Mouse (Mus musculus) embryonic facial prominence, embryonic 10.5 days (tissue): Measurements from ENCODE around the gene Mfsd14a. TPM values are rescaled to one million over a fixed set of nuclear protein-coding genes. Genes with fewer than 3 reads are reported as not detected.
A peak's percentile ranks its signal among the peaks of the same experiment; 100 is the strongest.

Experiments
- DNase-seq: peaks from one replicate; pipeline ENCODE4 v3.0.0-alpha.2; 2017; ENCODE audit warnings: low spot score
- H3K27ac ChIP-seq: fragments of 300-500 bp; sonication (generic); replicated peaks from 2 replicates; pipeline ENCODE4 v1.5.1; 2016; ENCODE audit warnings: mild to moderate bottlenecking
- H3K27me3 ChIP-seq: fragments of 300-500 bp; sonication (generic); replicated peaks from 2 replicates; pipeline ENCODE4 v1.6.1; 2016; ENCODE audit warnings: low read depth, mild to moderate bottlenecking; ENCODE audit not compliant: poor library complexity, severe bottlenecking
- H3K36me3 ChIP-seq: fragments of 300-500 bp; sonication (generic); replicated peaks from 2 replicates; pipeline ENCODE4 v1.6.1; 2016; ENCODE audit warnings: mild to moderate bottlenecking, moderate library complexity
- H3K4me1 ChIP-seq: fragments of 300-500 bp; sonication (generic); 2 replicates; pipeline ENCODE4 v1.6.1; 2016
- H3K4me3 ChIP-seq: fragments of 300-500 bp; sonication (generic); 2 replicates; pipeline ENCODE4 v1.5.1; 2016; ENCODE audit warnings: mild to moderate bottlenecking, moderate library complexity
- H3K9me3 ChIP-seq: fragments of 300-500 bp; sonication (generic); 2 replicates; pipeline ENCODE4 v1.6.1; 2016; ENCODE audit warnings: mild to moderate bottlenecking
- WGBS: fragments of 180-500 bp; shearing (Covaris S2); methylation state at CpG from one replicate; pipeline ENCODE4 v1.1.7; 2016; 5-methylcytosine and 5-hydroxymethylcytosine counted together
- polyA plus RNA-seq: library from polyadenylated mRNA; unstranded; fragments of >200 nt; fragmentation: Nextera tagmentation; extraction: Ambion mirVana; gene quantifications from 2 replicates; pipeline ENCODE4 v1.2.1, GENCODE M21; 2016

Mfsd14a gene
- polyA plus RNA-seq, 1 experiment from 2014 or later, result 80.7 TPM

DNA sequence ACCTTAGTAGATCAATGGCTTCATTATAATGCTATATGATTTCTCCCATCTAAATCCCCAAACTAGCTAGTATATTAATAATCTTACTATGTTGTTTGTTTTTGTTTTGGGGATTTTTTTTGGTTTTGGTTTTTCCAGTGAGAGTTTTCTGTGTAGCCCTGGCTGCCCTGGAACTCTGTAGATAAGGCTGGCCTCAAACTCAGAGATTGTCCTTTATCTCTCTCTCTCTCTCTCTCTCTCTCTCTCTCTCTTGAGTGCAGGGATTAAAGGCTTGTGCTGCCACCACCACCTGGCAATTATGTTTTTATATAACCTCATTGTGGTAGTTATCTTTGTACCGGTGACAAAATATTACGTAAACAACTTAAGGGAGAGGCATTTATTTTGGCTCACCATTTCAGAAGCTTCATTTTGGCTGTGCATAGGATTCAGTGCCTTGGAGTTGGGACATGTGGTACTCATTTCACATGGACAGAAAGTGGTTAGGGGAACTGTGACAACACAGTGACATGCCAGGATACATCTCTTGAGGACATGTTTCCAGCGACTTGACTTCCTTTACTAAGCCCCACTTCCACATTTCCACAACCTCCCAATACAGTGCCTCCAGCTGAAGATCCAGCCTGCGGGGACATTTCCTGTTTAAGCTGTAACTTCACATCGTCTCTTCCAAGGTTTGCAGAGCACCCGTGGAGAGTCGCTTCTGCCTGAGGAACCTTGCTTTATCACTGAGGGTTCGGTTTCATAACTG is 47.0 kb downstream of the Mfsd14a start:
- H3K36me3 ChIP-seq, result peaks cover 76% of the 10 kb centered on the region
- WGBS, result 90% methylated on average over 8 of the region's 8 CpGs

DNA sequence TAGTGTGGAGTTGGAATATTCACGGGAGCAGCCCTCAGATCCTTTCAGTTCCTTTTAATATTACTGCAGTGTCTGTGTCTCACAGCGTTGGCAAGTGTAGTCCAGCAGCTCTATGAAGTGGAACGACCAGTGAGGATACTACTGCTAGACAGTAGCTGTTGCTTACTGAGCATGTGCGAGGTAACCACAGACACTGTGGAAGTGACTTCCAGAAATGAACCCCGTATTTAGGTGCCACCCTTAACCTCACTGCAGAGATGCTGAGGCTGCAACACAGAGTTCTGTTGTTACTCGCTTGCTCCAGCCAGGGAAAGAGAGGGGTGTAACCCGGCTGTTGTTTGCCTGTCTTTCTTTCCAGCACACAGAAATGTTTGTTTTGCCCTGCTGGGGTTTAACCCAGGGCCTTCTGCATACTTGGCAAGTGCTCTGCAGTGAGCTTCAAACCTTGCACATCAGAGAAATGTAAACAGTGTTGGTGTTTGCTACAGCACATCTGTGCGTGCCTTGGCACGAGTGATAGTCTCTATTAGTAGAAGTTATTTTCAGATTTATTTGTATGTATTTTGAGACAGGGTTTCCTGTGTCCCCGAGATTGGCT is 48.1 kb downstream of the Mfsd14a start, which contains the start of gene Trmt13:
Trmt13 (minus strand) TSS at position 293 of the 598 bp plus-strand sequence.
- Histone ChIP-seq H3K4me3 (no peak within 1 kb of the TSS), H3K36me3 (peaks cover 76% of the 10 kb centered on the region), H3K27ac (no peak within 1 kb of the TSS), H3K9me3 (no peaks in the 10 kb centered on the region), H3K4me1 (no peaks in the 10 kb centered on the region), H3K27me3 (no peaks in the 10 kb centered on the region)
- WGBS, result 87% methylated on average over 10 of the region's 10 CpGs
- DNase-seq, result no peak

More for the DNA sequence above, 47.0 kb downstream of the Mfsd14a start:
- H3K4me1 ChIP-seq, result no peaks in the 10 kb centered on the region
- no peaks in the 10 kb centered on the region for H3K9me3 ChIP-seq
- no peaks in the 10 kb centered on the region for H3K27me3 ChIP-seq
- DNase-seq, result no peak
- no peak overlapping the region for H3K4me3 ChIP-seq
- H3K27ac ChIP-seq, result no peak overlapping the region

DNA sequence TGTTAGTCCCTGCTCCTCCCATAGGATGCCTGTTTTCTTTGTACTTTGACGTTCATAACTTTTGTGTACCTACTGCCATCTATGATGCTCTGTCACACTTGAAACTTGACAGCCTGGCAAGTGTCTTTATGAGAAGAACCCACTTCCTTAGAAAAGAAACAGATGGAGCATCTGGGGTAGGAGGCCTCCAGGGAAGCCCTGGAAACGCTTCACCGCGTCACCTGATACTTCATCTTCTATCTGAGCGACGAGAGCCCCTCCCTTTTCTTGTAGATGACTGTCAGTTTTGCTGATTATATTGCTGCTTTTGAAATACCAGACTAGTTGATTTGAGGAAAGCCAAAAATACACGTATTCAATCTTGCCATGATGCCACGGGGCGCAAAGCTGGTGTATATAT is 57.9 kb downstream of the Mfsd14a start:
- no peaks in the 10 kb centered on the region for H3K4me1 ChIP-seq
- DNase-seq, result no peak
- H3K9me3 ChIP-seq, result no peaks in the 10 kb centered on the region
- H3K27me3 ChIP-seq, result no peaks in the 10 kb centered on the region
- no peak overlapping the region for H3K4me3 ChIP-seq
- peaks cover 45% of the 10 kb centered on the region for H3K36me3 ChIP-seq
- WGBS, result 83% methylated on average over 9 of the region's 9 CpGs
- H3K27ac ChIP-seq, result no peak overlapping the region

DNA sequence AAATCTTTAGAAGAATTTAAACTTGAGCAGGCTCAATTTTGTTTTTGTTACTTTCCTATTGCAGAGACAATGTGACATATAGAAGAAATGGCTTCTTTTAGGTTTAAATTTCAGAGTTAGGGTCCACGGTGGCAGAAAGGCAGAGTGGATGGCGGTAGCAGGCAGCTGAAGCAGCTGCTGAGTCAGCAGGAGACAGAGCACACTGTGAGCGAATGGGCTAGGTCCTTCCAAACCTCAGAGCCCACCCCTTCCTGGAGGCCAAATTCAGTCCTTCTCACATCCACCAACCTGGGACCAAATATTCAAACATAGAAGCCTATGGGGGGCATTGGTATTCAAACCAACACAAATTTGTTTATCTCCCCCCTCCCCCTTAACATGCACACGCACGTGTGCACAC is 60.7 kb downstream of the Mfsd14a start:
- Histone ChIP-seq H3K27ac (no peak overlapping the region), H3K4me3 (no peak overlapping the region), H3K9me3 (no peaks in the 10 kb centered on the region), H3K36me3 (peaks cover 28% of the 10 kb centered on the region), H3K27me3 (no peaks in the 10 kb centered on the region), H3K4me1 (0 out of 2 replicates have a peak, but pooled peaks cover 3% of the 10 kb centered on the region)
- DNase-seq, result no peak
- 91% methylated on average over 5 of the region's 5 CpGs for WGBS

DNA sequence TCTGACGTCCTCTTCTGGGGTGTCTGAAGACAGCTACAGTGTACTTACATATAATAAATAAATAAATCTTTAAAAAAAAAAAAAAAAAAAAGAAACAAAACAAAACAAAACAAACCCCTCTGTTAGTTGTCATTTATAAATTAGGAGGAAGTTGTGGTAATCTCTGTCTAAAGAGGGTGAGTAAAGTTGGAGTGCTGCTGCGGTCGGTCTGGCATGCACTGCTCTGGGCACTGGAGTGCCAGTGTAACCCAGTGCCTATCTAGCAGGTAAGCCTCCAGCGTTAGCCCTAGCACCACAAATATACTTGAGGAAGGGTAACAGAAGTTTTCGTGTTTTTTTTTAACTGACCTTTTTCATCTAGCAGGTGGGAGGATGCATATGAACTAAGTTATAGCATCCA is 61.5 kb downstream of the Mfsd14a start:
- no peaks in the 10 kb centered on the region for H3K9me3 ChIP-seq
- WGBS, result 91% methylated on average over 5 of the region's 5 CpGs

DNA sequence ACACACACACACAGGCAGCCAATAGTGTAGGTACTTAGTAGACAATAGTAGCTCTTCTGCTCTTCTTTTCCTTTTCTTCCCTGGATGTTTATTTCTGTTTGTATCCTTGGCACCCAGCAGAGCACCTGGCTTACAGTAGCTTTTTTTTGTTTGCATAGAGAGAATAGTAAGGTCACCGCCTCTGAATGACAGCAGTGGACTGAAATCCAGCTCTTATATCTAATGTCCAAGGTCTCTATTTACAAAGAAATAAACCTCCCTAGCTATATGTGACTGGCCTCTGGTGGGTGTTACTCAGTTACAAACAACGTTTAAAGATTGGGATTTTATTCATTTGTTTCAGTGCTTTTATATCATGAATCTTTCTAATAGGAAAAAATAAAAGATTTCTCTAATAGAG is 62.8 kb downstream of the Mfsd14a start:
- peaks cover 7% of the 10 kb centered on the region for H3K4me1 ChIP-seq
- no peaks in the 10 kb centered on the region for H3K27me3 ChIP-seq
- H3K4me3 ChIP-seq, result no peak overlapping the region
- H3K9me3 ChIP-seq, result no peaks in the 10 kb centered on the region
- no peak for DNase-seq
- no peak overlapping the region for H3K27ac ChIP-seq
- H3K36me3 ChIP-seq, result peaks cover 16% of the 10 kb centered on the region
- 91% methylated on average over 2 of the region's 2 CpGs for WGBS

More for the DNA sequence above, 61.5 kb downstream of the Mfsd14a start:
- Histone ChIP-seq H3K27ac (no peak overlapping the region), H3K27me3 (no peaks in the 10 kb centered on the region), H3K4me3 (no peak overlapping the region), H3K4me1 (peaks cover 4% of the 10 kb centered on the region), H3K36me3 (peaks cover 23% of the 10 kb centered on the region)
- no peak for DNase-seq

DNA sequence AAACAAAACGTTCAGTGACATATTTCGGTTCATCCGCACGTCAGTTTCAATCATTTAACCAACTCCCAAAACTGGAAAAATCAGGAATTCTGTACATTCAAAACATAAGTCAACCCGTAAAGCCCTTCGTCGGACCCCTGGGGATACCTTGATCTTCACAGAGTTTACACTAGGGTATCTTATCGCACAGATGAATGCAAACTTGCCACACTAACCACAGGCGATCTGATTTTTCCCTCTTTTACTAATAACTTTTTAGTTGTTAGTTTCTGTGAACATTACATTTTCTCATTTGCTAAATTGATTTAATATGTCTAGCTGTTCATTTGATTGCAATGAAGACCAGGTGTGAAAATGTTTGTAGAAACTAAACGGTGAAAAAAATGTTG is 66.9 kb downstream of the Mfsd14a start:
- WGBS, result 13% methylated on average over 10 of the region's 10 CpGs

DNA sequence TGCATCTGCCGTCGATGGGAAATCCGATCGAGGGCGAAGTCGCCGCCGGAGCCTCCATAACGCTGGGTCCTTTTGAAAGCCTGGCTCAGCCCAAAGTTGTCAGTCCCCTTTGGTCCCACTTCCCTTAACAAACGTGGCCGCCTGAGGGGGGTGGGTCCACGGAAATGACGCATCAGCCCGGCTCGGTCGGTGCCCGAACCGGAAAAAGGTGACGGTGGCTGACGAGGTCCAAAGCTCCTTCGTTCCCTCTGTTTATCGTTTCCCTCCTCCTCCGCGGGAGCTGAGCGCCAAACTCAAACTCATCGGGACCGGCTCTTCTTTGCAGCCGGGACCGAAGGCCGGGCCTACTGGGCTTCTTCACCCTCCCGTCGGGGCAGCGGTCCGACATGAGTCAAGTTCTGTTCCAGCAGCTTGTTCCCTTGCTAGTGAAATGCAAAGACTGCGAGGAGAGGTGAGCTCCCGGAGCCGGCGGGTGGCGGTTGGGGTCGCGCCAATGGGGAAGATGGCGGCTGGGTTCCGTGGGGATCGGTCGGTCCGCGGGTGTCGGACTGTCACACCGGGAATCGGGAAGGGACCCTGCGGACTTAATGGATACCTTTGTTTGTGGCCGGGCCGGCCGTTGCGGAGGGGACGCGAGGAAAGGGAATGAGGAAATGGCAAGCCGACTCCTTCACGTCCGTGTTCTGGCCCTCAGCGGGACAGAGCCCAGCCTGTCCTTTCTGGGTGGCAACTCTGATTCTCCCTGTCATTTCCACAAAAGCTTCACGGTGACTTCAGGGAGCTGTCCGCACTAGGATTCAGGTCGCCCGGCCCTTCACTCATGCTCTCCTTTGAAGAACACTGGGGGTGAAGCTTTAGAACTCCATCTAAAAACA is 67.5 kb downstream of the Mfsd14a start, which contains the start of gene Sass6:
Sass6 (plus strand) TSS at position 255 of the 875 bp plus-strand sequence.
- H3K9me3 ChIP-seq, result no peaks in the 10 kb centered on the region
- DNase-seq, result peak; percentile 98
- peaks cover 14% of the 10 kb centered on the region for H3K4me1 ChIP-seq
- peak within 1 kb of the TSS; percentile 81 for H3K4me3 ChIP-seq
- under 1% methylated on average over 65 of the region's 65 CpGs for WGBS
- no peaks in the 10 kb centered on the region for H3K27me3 ChIP-seq
- peak within 1 kb of the TSS; percentile 95 for H3K27ac ChIP-seq
- peaks cover 32% of the 10 kb centered on the region for H3K36me3 ChIP-seq

More for the DNA sequence above, 66.9 kb downstream of the Mfsd14a start:
- H3K9me3 ChIP-seq, result no peaks in the 10 kb centered on the region
- peaks cover 26% of the 10 kb centered on the region for H3K36me3 ChIP-seq
- peak overlapping the region; percentile 81 for H3K4me3 ChIP-seq
- DNase-seq, result no peak
- peaks cover 14% of the 10 kb centered on the region for H3K4me1 ChIP-seq
- no peaks in the 10 kb centered on the region for H3K27me3 ChIP-seq
- H3K27ac ChIP-seq, result peak overlapping the region; percentile 95

DNA sequence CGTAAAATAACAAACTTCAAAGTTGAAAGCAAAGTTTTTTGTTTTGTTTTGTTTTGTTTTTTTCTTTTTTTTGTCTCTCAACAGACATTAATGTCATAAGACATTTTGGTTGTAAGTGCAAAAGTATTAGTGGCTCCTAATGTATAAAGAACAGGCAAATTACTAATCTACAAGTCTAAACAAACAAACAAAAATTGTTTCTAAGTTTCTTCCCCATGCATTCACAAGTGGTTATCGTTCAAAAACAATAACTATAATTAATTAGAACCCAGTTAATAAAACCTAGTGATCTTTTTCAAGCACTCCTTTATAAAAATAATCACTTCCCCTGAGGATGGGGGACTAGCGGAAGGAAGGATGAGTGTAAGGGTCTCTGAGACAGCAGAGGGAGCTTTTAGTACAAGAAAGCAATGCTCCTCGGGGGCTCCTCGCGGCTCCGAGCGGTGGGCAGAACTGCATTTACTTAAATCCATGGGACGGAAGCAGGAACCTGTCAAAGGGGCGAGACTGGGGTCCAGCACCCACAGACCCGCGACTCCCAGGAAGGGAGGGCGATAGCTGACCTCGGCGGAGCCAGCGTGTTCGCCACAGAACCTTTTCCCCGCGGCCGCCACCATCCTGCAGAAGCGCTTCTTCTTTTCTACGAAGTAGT is 68.3 kb downstream of the Mfsd14a start:
- DNase-seq, result no peak
- peak overlapping the region; percentile 95 for H3K27ac ChIP-seq
- H3K4me1 ChIP-seq, result peaks cover 14% of the 10 kb centered on the region
- 2% methylated on average over 22 of the region's 22 CpGs for WGBS
- H3K36me3 ChIP-seq, result peaks cover 39% of the 10 kb centered on the region
- H3K27me3 ChIP-seq, result no peaks in the 10 kb centered on the region
- peak overlapping the region; percentile 81 for H3K4me3 ChIP-seq
- no peaks in the 10 kb centered on the region for H3K9me3 ChIP-seq

DNA sequence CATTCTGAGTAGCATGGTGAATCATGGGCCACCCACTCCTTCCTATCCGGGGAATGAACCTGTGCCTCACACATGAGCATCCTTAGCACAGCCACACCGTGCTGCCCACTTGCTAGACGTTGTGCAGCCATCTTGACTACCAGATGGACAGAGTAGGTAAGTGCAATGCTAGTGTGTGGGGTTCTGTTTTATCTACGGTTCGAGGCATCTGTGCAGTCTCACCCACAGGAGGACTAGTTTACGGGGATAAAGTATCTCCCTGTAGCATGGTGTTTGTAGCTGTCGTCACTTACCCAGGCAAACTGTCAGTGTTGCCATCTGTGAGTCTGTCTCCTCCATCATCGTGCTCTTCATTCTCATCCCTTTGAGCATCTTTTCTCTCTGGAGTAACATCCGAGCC is 80.3 kb downstream of the Mfsd14a start:
- Histone ChIP-seq H3K4me1 (no peaks in the 10 kb centered on the region), H3K27ac (no peak overlapping the region), H3K27me3 (no peaks in the 10 kb centered on the region), H3K36me3 (peaks cover 73% of the 10 kb centered on the region), H3K4me3 (no peak overlapping the region), H3K9me3 (no peaks in the 10 kb centered on the region)
- 96% methylated on average over 9 of the region's 9 CpGs for WGBS
- no peak for DNase-seq
